Mouse (Mus musculus) urinary bladder, postnatal 14 days (tissue): ENCODE measurements at regions not wholly inside any gene's neighbourhood (a gene's known extent, or its start where the extent isn't known, plus 50 kb on each side); places are given as distances from the start of the nearest gene placed in this dataset.
A peak's percentile ranks its signal among the peaks of the same experiment; 100 is the strongest.

Source experiments
- DNase-seq: peaks from one replicate; pipeline ENCODE4 v3.0.0; 2021; ENCODE audit warnings: low spot score

GRCm38 (mm10) chr6:51010536-51010935, 356.3 kb upstream of the Npvf start:
- no peak for DNase-seq

- peak; percentile 44 for DNase-seq
These were observed 358.0 kb upstream of the Npvf start for GRCm38 (mm10) chr6:51012086-51012830.

DNA sequence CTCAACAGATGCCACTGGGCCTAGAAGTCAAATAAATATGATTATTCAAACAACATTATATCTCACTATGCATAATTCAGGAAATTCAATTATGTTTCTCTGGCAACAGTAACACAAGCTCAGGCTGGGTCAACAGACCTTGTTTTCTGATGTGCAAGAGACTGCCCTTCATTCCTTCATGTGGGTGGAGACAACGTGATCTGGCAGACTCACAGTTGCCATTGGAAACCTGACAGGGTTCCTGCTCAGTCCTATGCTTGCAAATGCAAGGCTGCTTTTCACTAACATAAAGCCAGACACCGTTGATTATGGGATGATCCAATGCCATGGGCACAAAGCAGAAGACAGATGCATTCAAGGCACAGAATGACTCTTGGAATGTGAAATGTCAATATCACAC, 361.5 kb upstream of the Npvf start:
- DNase-seq: no peak

DNA sequence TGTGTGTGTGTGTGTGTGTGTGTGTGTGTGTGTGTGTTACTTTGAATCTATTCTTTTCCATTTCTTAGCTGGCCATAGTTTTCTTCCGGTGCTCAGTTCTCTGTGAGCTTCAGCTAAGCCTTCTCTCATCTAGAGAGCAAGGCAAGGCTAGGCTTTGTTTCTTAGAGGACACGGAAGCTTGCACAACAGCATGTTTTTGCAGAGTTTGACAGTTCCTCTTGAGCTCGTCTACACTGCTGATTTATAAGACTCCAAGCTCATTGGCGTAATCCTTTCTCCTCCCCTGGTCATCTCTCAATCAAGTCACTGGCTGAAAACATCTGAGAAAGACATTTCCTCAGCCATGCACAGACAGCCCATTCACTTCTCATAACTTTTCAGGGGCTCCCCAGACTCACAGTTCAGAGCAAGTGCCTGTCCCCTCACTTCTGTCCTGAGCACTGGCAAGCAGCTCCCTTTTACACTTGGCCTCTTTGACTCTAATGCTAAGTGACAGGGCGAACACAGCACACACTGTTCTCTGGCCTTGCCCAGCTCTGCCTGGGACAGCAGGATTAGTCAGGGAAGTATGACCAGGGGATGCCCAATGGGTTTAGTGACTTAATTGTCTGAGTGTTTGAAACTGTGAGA, 362.3 kb upstream of the Npvf start:
- DNase-seq: no peak

DNA sequence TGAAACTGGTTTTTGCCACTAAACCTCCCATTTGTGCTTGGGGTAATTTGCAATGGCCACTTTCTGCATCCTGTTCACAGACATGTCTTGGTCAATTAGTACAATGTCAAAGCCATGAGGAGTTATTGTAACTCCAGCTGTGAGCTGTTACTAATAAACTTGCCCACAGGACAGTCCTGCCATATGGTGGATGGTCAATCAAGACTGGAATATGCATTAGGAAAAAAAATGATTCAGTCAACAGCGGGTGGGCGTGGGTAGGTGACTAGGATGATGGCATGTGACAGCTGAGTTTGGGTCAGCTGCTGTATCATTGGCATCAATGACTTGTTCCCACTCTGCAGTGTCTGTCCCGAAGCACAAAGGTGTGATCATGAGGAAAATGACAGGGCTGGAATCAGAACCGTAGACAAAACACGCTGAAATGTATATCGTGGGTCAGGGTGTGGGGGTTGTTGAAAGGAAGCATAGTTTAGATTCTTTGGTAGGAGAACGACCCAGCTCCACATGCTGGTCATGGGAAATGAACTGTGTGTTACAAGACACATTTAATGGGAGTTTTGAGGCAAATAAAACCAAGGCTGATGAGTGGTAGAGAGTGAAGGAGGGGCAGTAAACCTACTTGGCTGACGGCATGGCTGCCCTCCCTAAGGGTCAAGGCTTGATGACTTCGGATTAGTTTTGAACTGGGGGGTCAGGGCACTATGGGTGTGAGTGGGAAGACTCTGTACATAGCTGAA, 363.2 kb upstream of the Npvf start:
- DNase-seq: no peak

GRCm38 (mm10) chr6:51021206-51021605, 367.0 kb upstream of the Npvf start:
- DNase-seq: no peak

DNA sequence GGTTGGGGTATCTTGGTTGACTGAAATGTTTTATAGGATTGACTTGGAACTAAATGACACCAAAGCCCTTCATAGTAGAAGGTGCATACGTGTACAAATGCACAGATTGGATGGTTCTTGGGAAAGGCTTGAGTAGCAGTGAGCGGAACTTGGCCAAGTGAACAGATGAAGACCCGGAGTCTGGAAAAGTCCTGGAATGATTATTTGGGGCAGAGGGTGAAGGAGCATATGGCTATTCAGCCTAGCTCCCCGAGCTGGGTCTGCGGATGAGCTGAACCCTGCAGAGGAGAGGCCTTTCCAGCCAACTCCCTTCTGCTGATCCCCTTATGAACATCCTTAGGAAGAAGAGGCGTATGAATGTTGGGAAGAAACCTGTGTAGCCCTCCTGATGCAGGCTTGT, 369.1 kb upstream of the Npvf start:
- no peak for DNase-seq

DNA sequence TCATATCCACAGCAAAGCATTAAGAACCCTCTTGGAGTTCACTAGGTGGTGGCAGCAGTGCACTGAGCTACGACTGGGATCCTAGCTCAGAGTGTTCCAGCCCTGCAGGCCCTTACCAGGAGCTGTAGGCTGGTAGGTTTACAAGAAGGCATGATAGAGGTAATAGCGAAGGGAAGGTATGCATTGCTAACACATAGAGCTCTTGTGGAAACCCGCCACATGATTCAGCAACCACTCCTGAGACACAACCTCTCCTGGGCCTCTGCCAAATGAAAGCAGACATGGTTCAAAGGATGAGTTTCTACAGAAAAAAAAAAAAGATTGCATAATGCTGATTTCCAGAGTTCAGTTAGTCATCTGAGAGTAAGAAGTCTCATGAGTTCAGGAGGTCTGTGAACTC, 370.5 kb upstream of the Npvf start:
- DNase-seq: no peak

DNA sequence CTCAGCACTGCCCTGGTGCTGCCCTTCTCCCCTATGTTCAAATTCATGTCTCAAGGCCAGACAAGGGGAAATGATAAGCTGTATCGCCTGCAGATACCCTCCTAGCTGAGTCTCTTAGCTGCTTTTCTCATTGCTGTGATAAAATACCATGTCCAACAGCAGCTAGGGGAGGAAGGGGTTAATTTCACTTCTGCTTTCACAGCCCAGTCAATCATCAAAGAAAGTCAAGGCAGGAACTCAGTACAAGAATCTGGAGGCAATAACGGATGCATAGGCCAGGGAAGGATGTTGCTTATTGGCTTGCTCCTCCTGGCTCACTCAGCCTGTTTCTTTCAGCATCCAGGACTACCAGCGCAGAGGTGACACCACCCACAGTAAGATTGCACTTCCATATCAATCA, 371.2 kb upstream of the Npvf start:
- no peak for DNase-seq

DNA sequence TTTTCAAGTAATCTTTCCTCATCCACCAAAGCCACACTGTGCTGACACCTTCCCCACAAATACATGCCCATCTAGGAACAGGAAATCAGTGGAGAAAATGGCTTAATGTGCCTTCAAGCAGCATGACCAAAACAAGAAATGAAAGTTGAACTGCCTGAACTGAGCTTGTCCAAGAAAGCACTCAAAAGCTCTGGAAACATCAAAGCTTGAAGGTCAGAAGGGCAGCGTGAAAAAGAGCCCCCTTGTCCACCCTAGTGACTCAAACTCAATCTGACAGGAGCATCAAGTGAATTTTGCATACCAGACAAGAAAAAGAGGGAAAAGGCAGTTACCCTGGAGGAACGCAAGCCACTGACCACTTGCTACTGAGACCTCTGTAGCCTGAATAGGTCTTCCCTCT, 373.1 kb upstream of the Npvf start:
- no peak for DNase-seq

DNA sequence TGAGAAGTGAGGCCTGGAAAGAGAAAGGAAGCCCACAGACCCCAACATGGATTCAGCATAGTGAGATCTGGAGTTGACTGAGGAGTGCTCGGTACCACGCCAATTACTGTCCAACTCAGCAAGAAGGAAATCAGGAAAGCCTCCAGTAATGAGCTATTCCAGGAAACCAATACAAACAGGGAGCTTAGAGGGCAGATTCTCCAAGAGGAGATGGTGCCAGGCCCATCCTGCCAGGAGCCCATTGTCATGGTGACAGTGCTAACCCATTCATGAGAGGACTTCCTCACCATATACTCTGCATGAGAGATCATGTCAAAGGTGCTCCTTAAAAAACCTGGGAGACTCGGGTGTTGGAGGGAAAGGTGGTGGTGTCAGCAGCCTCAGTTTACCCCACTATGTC, 375.3 kb upstream of the Npvf start:
- no peak for DNase-seq

GRCm38 (mm10) chr6:51029953-51030352, 375.7 kb upstream of the Npvf start:
- DNase-seq: no peak

GRCm38 (mm10) chr6:51033835-51034234, 379.6 kb upstream of the Npvf start:
- no peak for DNase-seq

DNA sequence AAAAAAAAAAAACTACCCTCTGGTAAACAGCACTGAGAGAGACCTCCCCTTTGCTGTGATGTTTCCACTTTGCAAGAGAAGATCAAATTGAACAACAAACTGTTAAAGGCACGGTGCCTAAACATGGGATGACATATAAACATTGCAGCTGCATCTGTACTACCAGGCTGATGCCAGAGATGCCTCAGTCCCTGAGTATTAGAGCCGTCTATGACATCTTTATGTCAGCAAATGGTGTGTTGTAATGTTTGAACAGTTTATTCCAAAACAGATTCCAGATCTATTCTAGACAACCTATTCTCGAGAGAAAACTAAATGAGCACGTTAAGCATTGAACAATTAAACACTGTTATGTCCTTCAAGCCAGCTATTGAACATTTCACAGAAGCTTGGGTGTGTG, 381.8 kb upstream of the Npvf start:
- DNase-seq: no peak

- DNase-seq: no peak
These were observed 382.3 kb upstream of the Npvf start for GRCm38 (mm10) chr6:51036553-51036952.

DNA sequence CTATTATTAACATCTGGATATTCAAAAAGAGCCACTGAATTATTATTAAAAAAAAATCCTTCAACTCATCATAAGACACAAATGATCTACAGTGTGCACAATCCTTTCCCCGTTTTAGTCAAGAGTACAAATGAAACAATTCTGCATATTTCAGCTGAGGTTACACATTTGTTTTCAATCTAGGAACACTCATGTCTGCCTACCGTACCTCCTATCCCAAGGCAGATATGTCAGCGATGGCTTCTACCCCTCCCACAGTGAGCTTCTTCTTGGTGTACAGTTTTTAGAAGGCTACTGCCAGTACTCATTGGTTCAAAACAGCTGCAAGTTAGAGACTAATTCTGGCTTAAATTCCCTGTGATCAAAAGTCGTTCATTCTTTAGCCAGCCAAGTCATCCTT, 382.7 kb upstream of the Npvf start:
- DNase-seq: no peak

DNA sequence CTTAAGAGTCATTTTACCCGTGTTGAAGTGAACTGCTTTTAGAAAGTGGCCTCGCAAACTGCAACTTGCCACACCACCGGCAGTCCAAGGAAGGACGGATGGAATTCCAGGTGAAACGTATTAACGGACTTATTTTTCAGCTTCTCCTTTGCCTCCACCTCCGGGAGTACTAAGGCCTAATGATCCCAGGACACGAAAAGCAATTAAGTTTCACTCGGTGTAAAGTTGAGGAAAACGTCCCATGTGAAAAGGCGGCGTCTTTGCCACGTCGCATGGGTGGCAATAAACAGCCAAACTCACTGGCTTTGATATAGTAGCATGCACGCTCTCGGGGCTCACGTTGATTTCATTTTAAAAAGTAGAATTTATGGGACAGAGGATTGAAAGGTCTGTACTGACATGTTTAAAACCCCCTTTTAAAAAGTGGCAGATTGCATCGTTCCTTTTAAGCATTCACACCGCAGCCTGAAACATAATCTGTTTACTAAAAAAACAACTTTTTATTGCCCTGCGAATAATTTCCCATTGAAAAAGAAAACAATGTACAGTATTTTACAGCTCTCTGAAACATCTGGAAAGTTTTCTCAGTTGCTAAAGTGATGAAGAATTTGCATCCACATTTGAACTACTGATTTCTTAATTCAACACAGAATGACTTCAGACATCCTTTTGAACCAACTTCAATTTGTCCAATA, 385.4 kb upstream of the Npvf start:
- DNase-seq: no peak

DNA sequence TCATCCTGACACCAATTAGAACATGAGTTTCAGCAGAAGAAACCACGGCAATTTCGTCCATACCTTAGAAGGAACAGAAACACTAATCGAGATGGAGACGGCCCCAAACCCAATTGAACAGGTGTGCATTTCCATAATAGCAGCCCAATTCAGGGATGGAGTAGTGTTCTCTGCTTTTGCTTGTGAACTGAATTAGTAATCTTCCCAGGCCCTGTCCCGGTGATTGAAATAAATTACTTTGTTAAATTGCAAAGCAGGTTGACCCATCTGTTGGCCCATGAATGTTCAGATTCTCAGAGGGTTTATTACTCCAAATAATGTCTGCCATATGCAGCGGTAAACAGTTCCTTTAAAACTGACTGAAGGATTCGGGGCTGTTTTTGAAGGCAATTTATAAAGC, 388.5 kb upstream of the Nfe2l3 start:
- DNase-seq: no peak

- no peak for DNase-seq
These were observed 387.6 kb upstream of the Nfe2l3 start for GRCm38 (mm10) chr6:51044873-51045272.

DNA sequence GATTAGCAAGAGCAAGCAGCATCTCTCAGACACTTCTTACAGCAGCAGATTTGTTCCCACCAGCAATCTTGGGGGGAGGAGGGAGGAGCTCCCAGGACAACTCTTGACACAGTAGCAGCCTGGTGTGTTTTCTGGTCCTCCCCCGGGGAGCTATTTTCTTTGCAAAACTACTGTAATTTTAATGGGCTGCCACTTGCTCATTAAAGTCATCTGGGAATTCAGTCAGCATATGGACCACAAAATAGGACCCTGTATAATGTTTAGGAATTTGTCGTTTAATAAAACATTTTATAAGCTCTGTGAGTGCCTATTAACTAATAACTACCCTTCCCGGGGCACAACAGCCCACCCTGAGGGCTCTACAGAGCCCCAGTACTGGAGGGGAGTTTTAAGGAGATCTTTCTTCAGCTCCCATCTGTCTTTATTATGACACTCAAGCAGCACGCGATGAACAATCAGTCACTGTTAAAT, 380.0 kb upstream of the Nfe2l3 start:
- no peak for DNase-seq

DNA sequence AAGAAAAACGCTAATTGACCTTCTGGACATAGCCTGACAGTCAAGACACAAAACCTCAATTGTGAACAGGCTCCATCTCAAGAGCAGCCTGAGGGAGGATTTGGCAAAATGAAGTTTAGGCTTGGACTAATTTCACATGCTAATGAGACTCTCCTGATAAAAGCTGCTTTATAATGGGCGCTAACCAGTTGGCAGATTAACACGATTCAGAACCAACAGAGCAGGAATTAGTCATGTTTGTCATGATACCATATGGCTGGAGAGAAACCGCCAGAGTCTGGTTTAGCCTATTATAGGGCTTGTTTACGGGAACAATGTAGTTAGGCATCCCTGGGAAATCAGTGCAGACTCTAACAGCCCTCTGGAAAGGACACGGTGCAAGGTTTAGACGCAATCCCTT, 375.2 kb upstream of the Nfe2l3 start:
- DNase-seq: no peak
